Mouse (Mus musculus): ENCODE data around the gene Ephb4.

DNA sequence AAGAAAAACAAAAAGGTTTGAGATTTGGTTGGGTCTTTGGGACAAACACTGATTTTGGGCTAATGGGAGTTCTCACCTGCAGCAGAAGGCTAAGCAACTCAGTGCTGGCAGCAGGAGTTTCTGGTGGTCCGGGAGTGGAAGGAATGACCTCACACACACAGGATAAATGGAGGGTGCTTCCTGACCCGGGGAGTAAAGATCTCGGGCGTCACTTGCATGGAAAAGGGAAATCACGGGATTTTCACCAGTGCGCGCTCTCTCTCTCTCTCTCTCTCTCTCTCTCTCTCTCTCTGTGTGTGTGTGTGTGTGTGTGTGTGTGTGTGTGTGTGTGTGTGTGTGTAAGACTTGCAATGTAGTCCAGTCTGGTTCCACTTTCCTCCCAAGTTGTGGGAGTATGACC is 2.1 kb upstream of the Ephb4 start:
- TF ChIP-seq CTCF (IDR thresholded peaks at IDR 0.05; ENCODE audit: low read depth, low read length) (no peak), TAL1 (conservative IDR thresholded peaks at IDR 0.05; ENCODE audit: low read depth, low read length) (no peak), POLR2AphosphoS5 (IDR thresholded peaks at IDR 0.05; ENCODE audit: insufficient replicate concordance, low read depth, low read length) (no peak), GATA2 (IDR thresholded peaks at IDR 0.05; ENCODE audit: borderline replicate concordance, low read depth, low read length) (no peak)

Measured in G1E (cell line).